Mouse (Mus musculus) bone marrow macrophage, adult 2 months (primary cell): ENCODE results near the gene Ppp1r21. TPM values are rescaled to one million over a fixed set of nuclear protein-coding genes. Genes with fewer than 3 reads are reported as not detected.

Source experiments
- H3K27ac ChIP-seq: 2 replicates; pipeline ENCODE4 v1.5.1; 2012; ENCODE audit warnings: low read depth, low read length; ENCODE audit not compliant: insufficient read depth
- H3K4me1 ChIP-seq: 2 replicates; pipeline ENCODE4 v1.6.1; 2012; ENCODE audit warnings: low read length; ENCODE audit not compliant: control insufficient read depth, insufficient read depth
- H3K4me3 ChIP-seq: 2 replicates; pipeline ENCODE4 v1.5.1; 2012; ENCODE audit warnings: mild to moderate bottlenecking, low read length, moderate library complexity; ENCODE audit not compliant: insufficient read depth
- CTCF ChIP-seq: IDR thresholded peaks from 2 replicates; pipeline ENCODE4 v1.5.1; 2012; ENCODE audit warnings: low read depth, mild to moderate bottlenecking, low read length, moderate library complexity
- POLR2A ChIP-seq: IDR thresholded peaks from 2 replicates; pipeline ENCODE4 v1.6.1; 2012; ENCODE audit warnings: mild to moderate bottlenecking, low read depth, low read length, borderline replicate concordance
- polyA plus RNA-seq: library from polyadenylated mRNA; stranded (reverse); fragments of >200 nt; gene quantifications from 2 replicates; pipeline ENCODE4 v1.2.4, GENCODE M21; 2012; ENCODE audit not compliant: missing spikeins, insufficient read depth, insufficient read length

Gene Ppp1r21
- polyA plus RNA-seq, 1 experiment: 109 TPM

- Histone ChIP-seq H3K27ac (no peak overlapping the region), H3K4me3 (no peak overlapping the region), H3K4me1 (peaks cover 5% of the 10 kb centered on the region)
- TF ChIP-seq POLR2A (no peak), CTCF (no peak)
Measured at GRCm38 (mm10) chr17:88494121-88494771, 35.7 kb upstream of the Ppp1r21 start.

- peaks cover 5% of the 10 kb centered on the region for H3K4me1 ChIP-seq
- no peak for TF ChIP-seq CTCF
- no peak for TF ChIP-seq POLR2A
- no peak overlapping the region for H3K4me3 ChIP-seq
- H3K27ac ChIP-seq: no peak overlapping the region
Measured at GRCm38 (mm10) chr17:88494772-88495132, 35.2 kb upstream of the Ppp1r21 start.

DNA sequence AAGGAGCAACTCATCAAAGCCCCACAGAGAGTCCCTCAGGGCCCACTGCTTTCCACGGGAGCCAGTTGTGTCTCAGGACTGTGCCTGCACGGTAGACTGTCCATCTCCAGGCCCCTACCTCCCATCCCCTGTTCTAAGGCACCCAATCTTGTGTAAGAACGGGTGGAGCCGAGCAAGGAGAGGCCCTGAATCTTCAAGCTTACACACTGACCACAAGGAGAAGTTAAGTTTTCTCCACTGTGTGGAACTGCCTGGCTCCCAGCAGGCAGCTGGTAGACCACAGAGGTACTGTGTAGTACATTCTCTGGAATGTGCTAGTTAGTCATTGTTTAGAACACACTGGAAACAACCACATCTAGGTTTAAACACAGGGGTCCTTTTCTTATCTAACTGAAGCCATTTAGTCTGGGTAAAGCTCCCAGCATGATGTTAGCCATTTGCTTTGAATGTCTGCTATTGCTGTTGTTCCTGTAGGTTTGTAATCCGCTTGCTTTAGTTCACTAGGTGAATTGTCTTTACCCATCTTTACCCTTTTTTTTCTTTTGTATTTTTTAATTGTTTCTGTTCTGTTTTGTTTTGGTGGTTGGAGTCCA is 31.7 kb upstream of the Ppp1r21 start:
- Histone ChIP-seq H3K4me1 (peaks cover 5% of the 10 kb centered on the region), H3K27ac (no peak overlapping the region), H3K4me3 (no peak overlapping the region)
- TF ChIP-seq CTCF (no peak), POLR2A (no peak)

- Histone ChIP-seq H3K27ac (no peak overlapping the region), H3K4me3 (no peak overlapping the region), H3K4me1 (peaks cover 6% of the 10 kb centered on the region)
- TF ChIP-seq POLR2A (no peak), CTCF (no peak)
Measured at GRCm38 (mm10) chr17:88504056-88504455, 25.9 kb upstream of the Ppp1r21 start.

DNA sequence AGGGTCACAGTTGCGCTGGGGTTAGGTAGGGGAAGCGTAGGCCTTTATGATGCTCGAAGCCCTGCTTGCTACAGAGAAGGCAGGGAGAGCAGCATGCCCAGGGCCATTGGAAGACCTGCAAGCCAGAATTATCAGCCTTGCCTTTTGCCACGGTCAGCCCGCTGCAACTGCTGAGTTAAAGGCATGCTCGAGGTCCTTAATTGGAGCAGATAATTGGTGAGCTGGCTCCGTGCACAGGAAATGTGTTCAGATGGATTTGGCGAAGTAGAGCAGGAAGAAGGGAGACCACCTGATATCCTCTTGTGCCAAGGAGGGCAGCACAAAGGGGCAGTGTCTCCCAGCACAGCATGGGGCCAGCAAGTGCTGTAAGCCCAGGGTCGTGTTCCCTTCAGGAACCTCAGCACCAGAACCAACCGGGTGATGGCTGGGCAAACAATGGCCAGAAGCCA is 24.6 kb upstream of the Ppp1r21 start:
- H3K4me3 ChIP-seq: no peak overlapping the region
- H3K4me1 ChIP-seq: peaks cover 8% of the 10 kb centered on the region
- H3K27ac ChIP-seq: no peak overlapping the region
- no peak for TF ChIP-seq CTCF
- TF ChIP-seq POLR2A: no peak

GRCm38 (mm10) chr17:88505941-88506340 is 24.0 kb upstream of the Ppp1r21 start:
- H3K4me1 ChIP-seq: peaks cover 9% of the 10 kb centered on the region
- no peak overlapping the region for H3K4me3 ChIP-seq
- TF ChIP-seq POLR2A: no peak
- no peak for TF ChIP-seq CTCF
- no peak overlapping the region for H3K27ac ChIP-seq

GRCm38 (mm10) chr17:88507376-88507775 is 22.5 kb upstream of the Ppp1r21 start:
- TF ChIP-seq POLR2A (no peak), CTCF (no peak)
- Histone ChIP-seq H3K4me1 (peaks cover 12% of the 10 kb centered on the region), H3K4me3 (no peak overlapping the region), H3K27ac (no peak overlapping the region)

DNA sequence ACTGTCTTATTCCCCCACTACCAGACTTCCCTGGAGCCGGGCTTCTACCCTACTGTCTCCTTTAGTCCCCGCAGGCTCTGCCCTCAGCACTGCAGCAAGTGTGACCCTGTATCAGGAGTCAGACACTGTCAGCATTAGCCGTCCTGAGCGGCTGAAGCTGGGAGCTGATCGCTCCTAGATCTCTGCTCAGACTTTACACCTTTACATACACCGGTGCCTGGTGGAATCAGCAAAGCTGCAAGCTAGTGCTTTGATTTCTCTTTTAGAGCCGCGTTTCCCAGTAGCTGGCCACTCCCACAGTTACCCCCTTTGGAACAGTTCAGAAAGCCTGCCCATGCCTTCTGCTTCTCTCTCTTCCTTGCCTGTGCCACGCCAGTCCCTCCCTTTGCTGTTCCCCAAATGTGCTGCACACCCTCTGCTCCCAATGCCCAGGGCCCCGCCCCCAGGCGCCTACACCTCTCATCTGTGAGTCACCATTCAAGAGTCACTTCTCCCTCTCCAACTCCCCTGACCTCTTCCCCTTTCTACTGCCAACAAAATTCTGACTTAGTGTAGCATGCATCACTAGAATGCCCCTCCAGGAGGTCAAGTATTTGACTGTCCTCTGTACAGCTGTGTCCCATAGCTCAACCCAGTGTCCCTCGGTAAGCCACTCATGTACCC is 20.9 kb upstream of the Ppp1r21 start:
- TF ChIP-seq POLR2A (no peak), CTCF (no peak)
- H3K4me1 ChIP-seq: peaks cover 12% of the 10 kb centered on the region
- peak overlapping the region; percentile 52 for H3K4me3 ChIP-seq
- H3K27ac ChIP-seq: peak overlapping the region; percentile 39

DNA sequence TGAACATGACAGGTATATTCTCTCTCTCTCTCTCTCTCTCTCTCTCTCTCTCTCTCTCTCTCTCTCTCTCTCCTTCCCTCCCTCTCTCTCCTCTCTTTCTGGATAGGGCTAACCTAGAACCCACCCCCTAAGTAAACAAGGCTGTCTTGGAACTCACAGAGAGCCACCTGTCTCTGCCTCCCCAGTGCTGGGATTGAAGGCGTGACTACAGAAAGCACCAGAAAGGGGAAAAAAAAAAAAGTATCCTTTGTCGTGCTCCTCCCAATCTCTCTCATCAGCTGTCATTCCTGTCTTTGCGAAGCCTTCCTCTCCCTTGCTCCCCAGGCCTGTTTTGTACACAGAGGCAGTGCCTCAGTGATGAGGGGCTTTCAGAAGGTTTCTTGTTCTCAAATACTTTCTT is 19.9 kb upstream of the Ppp1r21 start:
- Histone ChIP-seq H3K27ac (no peak overlapping the region), H3K4me1 (peaks cover 12% of the 10 kb centered on the region), H3K4me3 (no peak overlapping the region)
- no peak for TF ChIP-seq POLR2A

DNA sequence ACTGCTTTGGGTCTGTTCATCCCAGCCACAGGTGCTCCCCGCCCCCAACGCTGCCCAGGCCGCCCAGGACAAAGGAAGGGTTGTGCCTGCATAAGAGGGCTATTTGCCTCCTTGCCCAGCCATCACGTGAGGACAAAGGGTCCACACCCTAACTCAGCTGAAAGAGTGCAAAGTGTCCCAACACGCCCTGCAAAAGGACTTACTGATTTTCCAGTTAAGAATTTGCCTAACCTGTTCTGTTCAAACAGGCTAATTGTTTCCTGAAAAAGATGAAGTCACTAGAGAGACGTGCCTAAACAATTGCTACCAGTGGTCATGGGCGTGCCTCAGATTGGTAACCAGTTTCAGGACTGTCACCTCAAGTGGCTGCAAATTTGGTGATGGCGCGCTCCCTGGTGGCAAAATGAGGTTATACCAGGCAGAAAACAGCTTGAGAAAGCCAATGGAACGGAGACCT is 18.8 kb upstream of the Ppp1r21 start:
- TF ChIP-seq CTCF (peak; percentile 83), POLR2A (no peak)
- H3K4me3 ChIP-seq: no peak overlapping the region
- H3K4me1 ChIP-seq: peaks cover 12% of the 10 kb centered on the region

More for the DNA sequence above, 18.8 kb upstream of the Ppp1r21 start:
- H3K27ac ChIP-seq: no peak overlapping the region
